Mouse (Mus musculus) adrenal gland, adult (tissue): ENCODE measurements at regions not wholly inside any gene's neighbourhood (a gene's known extent, or its start where the extent isn't known, plus 50 kb on each side); places are given as distances from the start of the nearest gene placed in this dataset.

Experiments used
- DNase-seq, 2 experiments: peaks; one replicate each; pipeline ENCODE4 v3.0.0; 2022 to 2023; ENCODE audit warnings: low spot score in 1 of 2; ENCODE audit not compliant: inconsistent age in 2 of 2

GRCm38 (mm10) chr17:16516173-16516572, 547.7 kb upstream of the Zfp960 start:
- DNase-seq: no peak

- no peak for DNase-seq
Observed at GRCm38 (mm10) chr17:16493951-16494350, 570.0 kb upstream of the Zfp960 start.

- DNase-seq: no peak
Observed at GRCm38 (mm10) chr17:16493546-16493945, 570.4 kb upstream of the Zfp960 start.

GRCm38 (mm10) chr17:16492551-16492950, 571.4 kb upstream of the Zfp960 start:
- DNase-seq: peak in 1 of 2 experiments; percentile 79

- no peak for DNase-seq
Observed at GRCm38 (mm10) chr17:16486355-16486754, 577.6 kb upstream of the Zfp960 start.

GRCm38 (mm10) chr17:16483976-16484375, 579.9 kb upstream of the Zfp960 start:
- no peak for DNase-seq

GRCm38 (mm10) chr17:16481722-16482121, 582.2 kb upstream of the Zfp960 start:
- DNase-seq: peak in 1 of 2 experiments; percentile 26

- DNase-seq: no peak
Observed at GRCm38 (mm10) chr17:16480579-16480978, 583.3 kb upstream of the Zfp960 start.

- DNase-seq: no peak
Observed at GRCm38 (mm10) chr17:16461208-16461607, 602.7 kb upstream of the Zfp960 start.

GRCm38 (mm10) chr17:16453098-16453497, 610.8 kb upstream of the Zfp960 start:
- DNase-seq: no peak

GRCm38 (mm10) chr17:16444562-16444961, 613.7 kb upstream of the Rgmb start:
- DNase-seq: peak; percentile 17 to 38

GRCm38 (mm10) chr17:16395193-16395612, 564.4 kb upstream of the Rgmb start:
- peak in 1 of 2 experiments; percentile 11 for DNase-seq

- DNase-seq: peak in 1 of 2 experiments; percentile 14
Observed at GRCm38 (mm10) chr17:16374855-16375221, 544.0 kb upstream of the Rgmb start.

- peak in 1 of 2 experiments; percentile 15 for DNase-seq
Observed at GRCm38 (mm10) chr17:16374119-16374854, 543.4 kb upstream of the Rgmb start.

- peak in 1 of 2 experiments; percentile 61 for DNase-seq
Observed at GRCm38 (mm10) chr17:16372976-16373375, 542.1 kb upstream of the Rgmb start.

GRCm38 (mm10) chr17:16344061-16344460, 513.2 kb upstream of the Rgmb start:
- DNase-seq: no peak

GRCm38 (mm10) chr17:16342785-16343184, 511.9 kb upstream of the Rgmb start:
- DNase-seq: no peak

GRCm38 (mm10) chr17:16339720-16340470, 509.1 kb upstream of the Rgmb start:
- DNase-seq: peak in 1 of 2 experiments; percentile 65

GRCm38 (mm10) chr17:16311914-16312313, 481.1 kb upstream of the Rgmb start:
- DNase-seq: no peak

GRCm38 (mm10) chr17:16311196-16311873, 480.5 kb upstream of the Rgmb start:
- DNase-seq: no peak

- peak in 1 of 2 experiments; percentile 21 for DNase-seq
Observed at GRCm38 (mm10) chr17:16301776-16302175, 470.9 kb upstream of the Rgmb start.

GRCm38 (mm10) chr17:16298553-16298952, 467.7 kb upstream of the Rgmb start:
- DNase-seq: no peak
